26 mouse cellular contexts compared by ENCODE assay signal in the genomic region with DNA sequence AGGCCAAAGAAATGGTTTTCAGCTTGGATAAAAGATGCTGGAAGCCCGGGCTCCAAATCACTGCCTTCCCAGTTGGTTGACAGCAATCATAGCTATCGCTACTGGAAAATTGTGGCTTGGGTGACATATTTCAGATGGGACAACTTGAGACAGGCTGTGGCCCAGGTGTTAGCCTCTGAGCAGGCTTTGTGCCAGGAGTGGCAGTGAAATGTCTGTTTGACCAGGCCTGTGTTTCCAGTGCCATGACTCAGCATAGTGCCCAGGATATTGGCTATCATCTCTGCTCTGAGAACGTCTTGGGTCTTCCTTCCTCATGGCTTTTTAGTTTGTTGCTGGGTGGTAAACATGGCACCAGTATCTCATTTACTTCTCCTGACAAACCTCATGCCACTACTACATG.
A peak's percentile ranks its signal among the peaks of the same experiment; 100 is the strongest.
DNase-seq lines count a peak whose midpoint lies in the region; ATAC-seq and TF ChIP-seq lines count a peak whose summit lies in the region.
"Had no signal": no experiment of that assay in that cellular context is flagged by ENCODE, and none has a peak within 500 bp of the region (broad histone marks: within the 10 kb centered on the region; RNA-seq: fewer than 3 reads in every experiment).

No protein-coding gene starts in this region.

- H3K36me3 ChIP-seq in forebrain, postnatal 0 days (ENCODE audit: insufficient read depth), result no peaks in the 10 kb centered on the region
- H3K36me3 ChIP-seq in forebrain, embryonic 13.5 days (ENCODE audit: poor library complexity, severe bottlenecking), result no peaks in the 10 kb centered on the region
- no peaks in the 10 kb centered on the region for H3K36me3 ChIP-seq in hindbrain, embryonic 13.5 days
- H3K36me3 ChIP-seq: embryonic facial prominence, embryonic 10.5 days; embryonic facial prominence, embryonic 13.5 days; forebrain, embryonic 12.5 days; G1E; hindbrain, embryonic 12.5 days had no signal

- TF ChIP-seq CTCF in forebrain, postnatal 0 days (IDR thresholded peaks at IDR 0.05; ENCODE audit: low read depth), result no peak
- TF ChIP-seq CTCF in layer of hippocampus, adult 2 months (conservative IDR thresholded peaks at IDR 0.05), result no peak
- TF ChIP-seq CTCF in brain, embryonic 14.5 days (IDR thresholded peaks at IDR 0.05; ENCODE audit: borderline replicate concordance, extremely low read depth, insufficient read depth, insufficient read length), result no peak

- H3K4me1 ChIP-seq in forebrain, postnatal 0 days (ENCODE audit: insufficient read depth), result peaks cover 14% of the 10 kb centered on the region
- peaks cover 14% of the 10 kb centered on the region for H3K4me1 ChIP-seq in forebrain, embryonic 13.5 days
- peaks cover 4% of the 10 kb centered on the region for H3K4me1 ChIP-seq in hindbrain, embryonic 13.5 days (replicated peaks)
- H3K4me1 ChIP-seq: embryonic facial prominence, embryonic 10.5 days; embryonic facial prominence, embryonic 13.5 days had no signal

- WGBS in forebrain, postnatal 0 days, result 39% methylated on average over 3 of the region's 3 CpGs
- 60% methylated on average over 3 of the region's 3 CpGs for WGBS in forebrain, embryonic 13.5 days
- WGBS in hindbrain, embryonic 13.5 days, result 55% methylated on average over 3 of the region's 3 CpGs

- TF ChIP-seq POLR2A in brain, embryonic 14.5 days (IDR thresholded peaks at IDR 0.05; ENCODE audit: borderline replicate concordance, extremely low read depth, insufficient read depth, insufficient read length, poor library complexity, severe bottlenecking), result no peak

- peak overlapping the region; percentile 22; the same call in 1 of the 2 replicates for H3K27ac ChIP-seq in forebrain, postnatal 0 days (ENCODE audit: low read depth, low read length)
- H3K27ac ChIP-seq in forebrain, embryonic 13.5 days, result no peak overlapping the region
- peak overlapping the region; percentile 90 for H3K27ac ChIP-seq in layer of hippocampus, adult 2 months
- H3K27ac ChIP-seq in hindbrain, embryonic 13.5 days, result no peak overlapping the region
- H3K27ac ChIP-seq: embryonic facial prominence, embryonic 10.5 days; embryonic facial prominence, embryonic 13.5 days; forebrain, embryonic 12.5 days; gastrocnemius, adult 2 months; hindbrain, embryonic 12.5 days had no signal

- no peak overlapping the region for H3K4me2 ChIP-seq in forebrain, postnatal 0 days (ENCODE audit: low read depth)
- H3K4me2 ChIP-seq in forebrain, embryonic 13.5 days, result no peak overlapping the region
- H3K4me2 ChIP-seq in hindbrain, embryonic 13.5 days, result no peak overlapping the region
- H3K4me2 ChIP-seq: embryonic facial prominence, embryonic 13.5 days; forebrain, embryonic 12.5 days; heart, embryonic 11.5 days; hindbrain, embryonic 12.5 days had no signal

- ATAC-seq in forebrain, postnatal 0 days, result no peak
- ATAC-seq in forebrain, embryonic 13.5 days, result no peak
- no peak for ATAC-seq in hindbrain, embryonic 13.5 days (ENCODE audit: low FRiP score)
- ATAC-seq: forebrain, embryonic 16.5 days; hindbrain, embryonic 16.5 days; Patski had no signal

- no peaks in the 10 kb centered on the region for H3K27me3 ChIP-seq in forebrain, postnatal 0 days (ENCODE audit: insufficient read depth, low read length)
- H3K27me3 ChIP-seq in forebrain, embryonic 13.5 days, result no peaks in the 10 kb centered on the region
- no peaks in the 10 kb centered on the region for H3K27me3 ChIP-seq in hindbrain, embryonic 13.5 days
- H3K27me3 ChIP-seq: embryonic facial prominence, embryonic 13.5 days; forebrain, embryonic 12.5 days; hindbrain, embryonic 12.5 days; Patski had no signal

- no peak overlapping the region for H3K9ac ChIP-seq in forebrain, postnatal 0 days
- H3K9ac ChIP-seq in forebrain, embryonic 13.5 days, result no peak overlapping the region
- H3K9ac ChIP-seq in hindbrain, embryonic 13.5 days, result no peak overlapping the region
- H3K9ac ChIP-seq: embryonic facial prominence, embryonic 13.5 days; forebrain, embryonic 12.5 days; hindbrain, embryonic 12.5 days had no signal

- H3K4me3 ChIP-seq in forebrain, postnatal 0 days (ENCODE audit: low read depth, low read length), result no peak overlapping the region
- H3K4me3 ChIP-seq in forebrain, embryonic 13.5 days, result no peak overlapping the region
- H3K4me3 ChIP-seq in layer of hippocampus, adult 2 months, result no peak overlapping the region
- H3K4me3 ChIP-seq in hindbrain, embryonic 13.5 days, result no peak overlapping the region
- H3K4me3 ChIP-seq: embryonic facial prominence, embryonic 10.5 days; embryonic facial prominence, embryonic 13.5 days; erythroblast, embryonic 14.5 days; forebrain, embryonic 12.5 days; gastrocnemius, adult 2 months; hindbrain, embryonic 12.5 days had no signal

- 0 out of 2 replicates have a peak, but pooled peaks cover 5% of the 10 kb centered on the region for H3K9me3 ChIP-seq in forebrain, postnatal 0 days (ENCODE audit: low read length)
- peaks cover 5% of the 10 kb centered on the region; the same call in 1 of the 2 replicates for H3K9me3 ChIP-seq in forebrain, embryonic 13.5 days (replicated peaks)
- no peaks in the 10 kb centered on the region for H3K9me3 ChIP-seq in hindbrain, embryonic 13.5 days
- H3K9me3 ChIP-seq: embryonic facial prominence, embryonic 10.5 days; forebrain, embryonic 12.5 days; hindbrain, embryonic 12.5 days had no signal

- DNase-seq in forebrain, postnatal 0 days, result peak; percentile 4
- DNase-seq in layer of hippocampus, adult 2 months (ENCODE audit: low spot score in 2 of 2), result no peak
- no peak for DNase-seq in layer of hippocampus, adult 18-20 months (ENCODE audit: low spot score in 2 of 2)
- peak; percentile 4 to 6 for DNase-seq in urinary bladder, adult 18-20 months (ENCODE audit: low spot score in 2 of 2)
- DNase-seq in urinary bladder, postnatal 10 days (ENCODE audit: low spot score), result no peak
- DNase-seq in brain, embryonic 14.5 days (ENCODE audit: low read depth), result peak; percentile 22
- DNase-seq: adrenal gland, postnatal 10 days; adrenal gland, postnatal 36 days; cerebellum, adult 11 months; cerebellum, adult 2 months; cerebellum, postnatal 36 days; embryo, embryonic 11 days; gastrocnemius, adult 2 months; gastrocnemius, postnatal 14 days had no signal

Comparison
In these comparisons a context has a peak if more than half of its experiments do, and no peak if none do; other contexts are left out.
1. DNase-seq: peak in forebrain, postnatal 0 days (single experiment), urinary bladder, adult 18-20 months (2 of 2) and brain, embryonic 14.5 days (single experiment); none in layer of hippocampus, adult 2 months (0 of 2), layer of hippocampus, adult 18-20 months (0 of 2) and urinary bladder, postnatal 10 days (single experiment).
2. H3K27ac ChIP-seq: peak in forebrain, postnatal 0 days (single experiment) and layer of hippocampus, adult 2 months (single experiment); none in forebrain, embryonic 13.5 days (single experiment) and hindbrain, embryonic 13.5 days (single experiment).